Mouse (Mus musculus): ENCODE results near the gene A630001G21Rik.

GRCm38 (mm10) chr1:85739000-85739399, 39.4 kb downstream of the A630001G21Rik start:
- TF ChIP-seq POLR2A (IDR thresholded peaks at IDR 0.05; ENCODE audit: borderline replicate concordance, control insufficient read depth, low read depth, low read length) (no peak), CTCF (IDR thresholded peaks at IDR 0.05; ENCODE audit: control insufficient read depth, insufficient read depth, low read length) (no peak)
